Mouse (Mus musculus): Measurements from ENCODE around the gene Dkkl1.

- TF ChIP-seq CTCF (IDR thresholded peaks at IDR 0.05; ENCODE audit: borderline replicate concordance, insufficient read depth, low read depth, low read length) (no peak), POLR2A (IDR thresholded peaks at IDR 0.05; ENCODE audit: borderline replicate concordance, insufficient read depth, low read length) (no peak)
Observed at GRCm38 (mm10) chr7:45212356-45212755, 409 bp upstream of the Dkkl1 start.
